Mouse (Mus musculus) stomach, postnatal 0 days (tissue): ENCODE results near the gene Pgbd1.
"Not testable (repeated sequence)": the region's sequence is repeated elsewhere in the genome, so short reads cannot be mapped to it uniquely, and the experiment has no call there.

Source experiments
- CTCF ChIP-seq: IDR thresholded peaks from 2 replicates; pipeline ENCODE4 v1.5.1; 2016; ENCODE audit warnings: antibody characterized with exemption, low read depth, mild to moderate bottlenecking, moderate library complexity
- EP300 ChIP-seq: optimal IDR thresholded peaks from 2 replicates; pipeline ENCODE3; 2016; ENCODE audit warnings: antibody characterized with exemption

DNA sequence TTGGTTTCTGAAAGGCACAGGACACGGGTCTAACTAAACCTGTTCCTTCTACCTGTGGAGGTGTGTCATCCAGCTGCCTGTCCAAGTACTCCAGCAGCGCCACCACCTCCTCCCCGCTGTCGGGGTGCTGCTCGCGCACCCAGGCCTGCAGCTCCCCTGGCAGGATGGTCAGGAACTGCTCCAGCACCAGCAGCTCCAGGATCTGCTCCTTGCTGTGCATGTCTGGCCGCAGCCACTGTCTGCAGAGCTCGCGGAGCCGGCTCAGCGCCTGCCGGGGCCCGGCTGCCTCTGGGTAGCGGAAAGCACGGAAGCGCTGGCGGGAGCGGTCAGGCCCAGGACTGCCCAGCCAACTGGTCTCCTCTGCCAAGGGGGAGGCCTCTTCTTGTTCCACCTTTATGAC is 44.8 kb downstream of the Pgbd1 start:
- TF ChIP-seq EP300, CTCF: not testable (repeated sequence)
